In genomic region chr19:53552795-53553194, GRCm38 (mm10) we compare ENCODE assay signal across 14 mouse cellular contexts. TPM values are rescaled to one million over a fixed set of nuclear protein-coding genes. Genes with fewer than 3 reads are reported as not detected.
DNase-seq lines count a peak whose midpoint lies in the region; ATAC-seq lines count a peak whose summit lies in the region.
"Had no signal": no experiment of that assay in that cellular context is flagged by ENCODE, and none has a peak within 500 bp of the region (broad histone marks: within the 10 kb centered on the region; RNA-seq: fewer than 3 reads in every experiment).

No protein-coding gene starts in this region.

- no peak overlapping the region for H3K9ac ChIP-seq in kidney, embryonic 15.5 days
- H3K9ac ChIP-seq: forebrain, postnatal 0 days; heart, embryonic 15.5 days; hindbrain, embryonic 14.5 days; liver, embryonic 14.5 days had no signal

- no peaks in the 10 kb centered on the region for H3K36me3 ChIP-seq in kidney, embryonic 15.5 days
- H3K36me3 ChIP-seq: heart, embryonic 15.5 days; midbrain, embryonic 10.5 days had no signal

- 0 out of 2 replicates have a peak, but pooled peaks have one; percentile 16 for ATAC-seq in kidney, embryonic 15.5 days (replicated peaks; ENCODE audit: low FRiP score)
- ATAC-seq: forebrain, postnatal 0 days had no signal

- peaks cover 44% of the 10 kb centered on the region for H3K4me1 ChIP-seq in kidney, embryonic 15.5 days

- H3K27ac ChIP-seq in kidney, embryonic 15.5 days: peak overlapping the region; percentile 54; the same call in 1 of the 2 replicates
- H3K27ac ChIP-seq: heart, embryonic 15.5 days; hindbrain, embryonic 14.5 days; liver, embryonic 14.5 days; midbrain, embryonic 10.5 days had no signal

- no peak overlapping the region for H3K4me2 ChIP-seq in kidney, embryonic 15.5 days
- H3K4me2 ChIP-seq: heart, embryonic 15.5 days; hindbrain, embryonic 14.5 days had no signal

- no peak overlapping the region for H3K4me3 ChIP-seq in kidney, embryonic 15.5 days (replicated peaks)
- H3K4me3 ChIP-seq: heart, embryonic 15.5 days; midbrain, embryonic 10.5 days had no signal

- DNase-seq in adrenal gland, adult 2 months: peak; percentile 29
- DNase-seq in adrenal gland, postnatal 25 days: no peak
- DNase-seq in kidney, adult 8-10 months: no peak
- DNase-seq in lung, postnatal 14 days: peak; percentile 35
- no peak for DNase-seq in lung, postnatal 36 days
- peak; percentile 68 for DNase-seq in yolk sac, embryonic 10.5 days (ENCODE audit: low spot score)
- DNase-seq in cerebellum, postnatal 4 days (ENCODE audit: low spot score in 2 of 2): no peak
- DNase-seq: forebrain, postnatal 0 days; gastrocnemius, postnatal 25 days had no signal

- H3K9me3 ChIP-seq in kidney, embryonic 15.5 days (replicated peaks): no peaks in the 10 kb centered on the region
- H3K9me3 ChIP-seq: heart, embryonic 15.5 days; midbrain, embryonic 10.5 days had no signal

- H3K27me3 ChIP-seq in kidney, embryonic 15.5 days: no peaks in the 10 kb centered on the region
- H3K27me3 ChIP-seq: heart, embryonic 15.5 days had no signal

- 28% methylated on average over 6 of the region's 6 CpGs for WGBS in kidney, embryonic 15.5 days

RNA-seq across cellular contexts. Expression of gene Dusp5, which starts 23.9 kb away (rescaled TPM):
- 10 to 100 TPM in 1 of 2 experiments, 1 to 10 TPM in 1; 8.8 to 15.3 TPM for total RNA-seq in adrenal gland, adult 2 months (2021)
- polyA plus RNA-seq in adrenal gland, adult 2 months (2012; rRNA removed): 4.5 and 6.5 TPM in 2 replicates
- total RNA-seq in adrenal gland, postnatal 25 days (2021): 6.0 and 11.3 TPM in 2 replicates
- polyA plus RNA-seq in kidney, embryonic 15.5 days (2015; fragmentation: Nextera tagmentation; extraction: Ambion mirVana): 11.0 and 11.1 TPM in 2 replicates

RNA-seq across cellular contexts. Expression of gene Nutf2-ps1, which starts 36.1 kb away (rescaled TPM):
- 10 to 100 TPM; 72.7 to 98.1 TPM for total RNA-seq in adrenal gland, adult 2 months (2021)
- 72.0 and 89.9 TPM in 2 replicates for polyA plus RNA-seq in adrenal gland, adult 2 months (2012; rRNA removed)
- total RNA-seq in adrenal gland, postnatal 25 days (2021): 52.6 and 90.3 TPM in 2 replicates
- polyA plus RNA-seq in kidney, embryonic 15.5 days (2015; fragmentation: Nextera tagmentation; extraction: Ambion mirVana): 381 and 430 TPM in 2 replicates

RNA-seq across cellular contexts. Expression of gene Smc3, which starts 47.4 kb away (rescaled TPM):
- total RNA-seq in adrenal gland, adult 2 months (2021): 10 to 100 TPM; 28.8 to 32.0 TPM
- 2.2 and 2.5 TPM in 2 replicates for polyA plus RNA-seq in adrenal gland, adult 2 months (2012; rRNA removed)
- 39.2 and 43.3 TPM in 2 replicates for total RNA-seq in adrenal gland, postnatal 25 days (2021)
- 74.7 and 75.6 TPM in 2 replicates for polyA plus RNA-seq in kidney, embryonic 15.5 days (2015; fragmentation: Nextera tagmentation; extraction: Ambion mirVana)

Comparison
In these comparisons a context has a peak if more than half of its experiments do, and no peak if none do; other contexts are left out.
1. DNase-seq: peak in adrenal gland, adult 2 months (single experiment), lung, postnatal 14 days (single experiment) and yolk sac, embryonic 10.5 days (single experiment); none in adrenal gland, postnatal 25 days (single experiment), kidney, adult 8-10 months (0 of 2), lung, postnatal 36 days (single experiment) and cerebellum, postnatal 4 days (0 of 2).